8 mouse cellular contexts compared by ENCODE assay signal in the genomic region with DNA sequence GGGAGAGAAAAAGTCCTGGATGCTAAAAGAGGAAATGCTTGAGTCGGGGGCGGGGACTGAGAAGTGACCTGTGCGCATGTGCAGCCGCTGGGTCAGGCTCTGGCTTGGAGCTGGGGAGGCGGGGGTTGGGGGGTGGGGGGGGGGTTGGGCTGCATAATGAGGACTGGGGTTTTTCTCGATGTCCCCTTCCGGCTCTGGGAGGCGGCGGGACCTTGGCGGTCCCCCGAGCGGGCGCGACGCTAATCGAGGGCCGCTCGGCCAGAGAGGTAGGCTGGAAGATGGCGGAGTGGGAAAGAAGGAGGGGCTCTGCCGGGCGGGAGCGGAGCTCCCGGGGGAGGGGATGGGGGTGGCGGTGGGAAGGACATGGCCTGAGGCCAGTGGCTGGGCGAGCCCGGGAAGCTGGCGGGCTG. TPM values are rescaled to one million over a fixed set of nuclear protein-coding genes. Genes with fewer than 3 reads are reported as not detected.
DNase-seq lines count a peak whose midpoint lies in the region; ATAC-seq and TF ChIP-seq lines count a peak whose summit lies in the region.

No protein-coding gene starts in this region.

- H3K4me3 ChIP-seq in hindbrain, embryonic 12.5 days: peak overlapping the region; percentile 41

- peak overlapping the region; percentile 59 for H3K9ac ChIP-seq in hindbrain, embryonic 12.5 days

- peak; percentile 78 for ATAC-seq in Patski
- ATAC-seq in hindbrain, embryonic 12.5 days (ENCODE audit: low FRiP score): peak; percentile 85

- WGBS in hindbrain, embryonic 12.5 days: 14% methylated on average over 19 of the region's 27 CpGs

- H3K36me3 ChIP-seq in hindbrain, embryonic 12.5 days: no peaks in the 10 kb centered on the region

- peak overlapping the region; percentile 45 for H3K4me2 ChIP-seq in hindbrain, embryonic 12.5 days (replicated peaks)

- CTCF ChIA-PET in Patski (lab: Charles Lee): no interaction called here

- H3K9me3 ChIP-seq in hindbrain, embryonic 12.5 days (replicated peaks): no peaks in the 10 kb centered on the region

- in situ Hi-C loops in Patski (cut with MboI; ENCODE audit: low pct_unique_long_range_greater_than_20kb): no loop called here

- no peak for DNase-seq in Patski (ENCODE audit: low read depth, low spot score)
- DNase-seq in cerebellum, adult 8-10 months: peak; percentile 65
- DNase-seq in forelimb bud, embryonic 11.5 days (ENCODE audit: low read depth, low spot score): peak; percentile 71
- peak; percentile 33 to 54 for DNase-seq in layer of hippocampus, postnatal 25 days (ENCODE audit: extremely low spot score in 1 of 2, low spot score in 1 of 2)
- peak; percentile 75 for DNase-seq in lung, postnatal 25 days (ENCODE audit: low spot score)
- DNase-seq in right cerebral cortex, adult 2 months (ENCODE audit: low spot score in 2 of 2): peak; percentile 63 to 64
- peak; percentile 54 for DNase-seq in urinary bladder, postnatal 25 days (ENCODE audit: low spot score)

- TF ChIP-seq CTCF in Patski (IDR thresholded peaks at IDR 0.05): no peak

- peak overlapping the region; percentile 89 for H3K27ac ChIP-seq in hindbrain, embryonic 12.5 days

- POLR2A ChIA-PET in Patski (lab: Charles Lee): interaction anchor here (0.6 kb wide), 1 partner anchor 23 kb away, joined by 3 read pairs; no protein-coding TSS in a partner anchor

- H3K27me3 ChIP-seq in Patski: peaks cover 11% of the 10 kb centered on the region
- H3K27me3 ChIP-seq in hindbrain, embryonic 12.5 days: no peaks in the 10 kb centered on the region

- H3K4me1 ChIP-seq in hindbrain, embryonic 12.5 days: no peaks in the 10 kb centered on the region; the same call in 1 of the 2 replicates

RNA-seq across cellular contexts. Expression of gene Xiap, which starts 8.3 kb away (rescaled TPM):
- 32.1 TPM for polyA plus RNA-seq in Patski (2021)
- polyA plus RNA-seq in hindbrain, embryonic 12.5 days (2016; fragmentation: Nextera tagmentation; extraction: Ambion mirVana): 11.5 and 12.3 TPM in 2 replicates
- 10 to 100 TPM; 51.0 to 55.6 TPM for total RNA-seq in layer of hippocampus, postnatal 25 days (2021)
